Mouse (Mus musculus) olfactory bulb, adult 2 months (tissue): ENCODE data around the gene Olfr773.
"Not testable (repeated sequence)": the region's sequence is repeated elsewhere in the genome, so short reads cannot be mapped to it uniquely, and the experiment has no call there.

Source experiments
- CTCF ChIP-seq: fragments of 200-500 bp; IDR thresholded peaks from 2 replicates; pipeline ENCODE4 v1.5.1; 2012; ENCODE audit warnings: low read depth, mild to moderate bottlenecking, low read length, moderate library complexity; ENCODE audit not compliant: insufficient read depth
- POLR2A ChIP-seq: fragments of 200-500 bp; IDR thresholded peaks from 2 replicates; pipeline ENCODE4 v1.6.1; 2012; ENCODE audit warnings: mild to moderate bottlenecking, low read depth, low read length, moderate library complexity; ENCODE audit not compliant: insufficient read depth

- not testable (repeated sequence) for TF ChIP-seq CTCF, POLR2A
These were observed at the start of gene Olfr773 for GRCm38 (mm10) chr10:129187319-129187718.
